Mouse (Mus musculus): ENCODE measurements around the gene Inppl1. TPM values are rescaled to one million over a fixed set of nuclear protein-coding genes. Genes with fewer than 3 reads are reported as not detected.

Inppl1 gene
- polyA plus RNA-seq, 2 experiments, result 30.5 to 111 TPM

GRCm38 (mm10) chr7:101875978-101876377 is 37.9 kb upstream of the Inppl1 start:
- no peak for ATAC-seq (ENCODE audit: low FRiP score, low read depth)
- Histone ChIP-seq H3K4me2 (replicated peaks; ENCODE audit: low read depth, low read length, severe bottlenecking) (no peak overlapping the region), H3K27me3 (ENCODE audit: control insufficient read depth, insufficient read depth, low read length) (no peaks in the 10 kb centered on the region), H3K27ac (replicated peaks; ENCODE audit: low read depth, low read length) (no peak overlapping the region), H3K36me3 (ENCODE audit: control insufficient read depth, insufficient read depth, low read length) (no peaks in the 10 kb centered on the region), H3K9me3 (ENCODE audit: control insufficient read depth, low read length) (no peaks in the 10 kb centered on the region), H3K4me1 (ENCODE audit: control insufficient read depth, insufficient read depth, low read length) (no peaks in the 10 kb centered on the region), H3K9ac (ENCODE audit: low read depth, low read length, severe bottlenecking) (no peak overlapping the region), H3K4me3 (replicated peaks; ENCODE audit: low read length) (no peak overlapping the region)
- 89% methylated on average over 1 of the region's 1 CpGs for WGBS
- no peak for DNase-seq (ENCODE audit: low spot score)
- no peak for TF ChIP-seq POLR2A (IDR thresholded peaks at IDR 0.05; ENCODE audit: borderline replicate concordance, extremely low read depth, insufficient read depth, insufficient read length)

- WGBS, result 81% methylated on average over 3 of the region's 3 CpGs
- Histone ChIP-seq H3K27ac (replicated peaks; ENCODE audit: low read depth, low read length) (no peak overlapping the region), H3K9ac (ENCODE audit: low read depth, low read length, severe bottlenecking) (no peak overlapping the region), H3K36me3 (ENCODE audit: control insufficient read depth, insufficient read depth, low read length) (no peaks in the 10 kb centered on the region), H3K9me3 (ENCODE audit: control insufficient read depth, low read length) (no peaks in the 10 kb centered on the region), H3K4me3 (replicated peaks; ENCODE audit: low read length) (no peak overlapping the region), H3K4me2 (replicated peaks; ENCODE audit: low read depth, low read length, severe bottlenecking) (no peak overlapping the region), H3K27me3 (ENCODE audit: control insufficient read depth, insufficient read depth, low read length) (no peaks in the 10 kb centered on the region), H3K4me1 (ENCODE audit: control insufficient read depth, insufficient read depth, low read length) (no peaks in the 10 kb centered on the region)
- no peak for ATAC-seq (ENCODE audit: low FRiP score, low read depth)
- DNase-seq (ENCODE audit: low spot score), result no peak
- TF ChIP-seq POLR2A (IDR thresholded peaks at IDR 0.05; ENCODE audit: borderline replicate concordance, extremely low read depth, insufficient read depth, insufficient read length), result no peak
Observed at GRCm38 (mm10) chr7:101871296-101871695, 33.3 kb upstream of the Inppl1 start.

GRCm38 (mm10) chr7:101870629-101871028 is 32.6 kb upstream of the Inppl1 start, which contains the start of gene Folr1:
Gene Folr1 (minus strand): TSS chr7:101870788.
- H3K4me3 ChIP-seq (replicated peaks; ENCODE audit: low read length), result no peak within 1 kb of the TSS
- no peak within 1 kb of the TSS for H3K4me2 ChIP-seq (replicated peaks; ENCODE audit: low read depth, low read length, severe bottlenecking)
- H3K9ac ChIP-seq (ENCODE audit: low read depth, low read length, severe bottlenecking), result no peak within 1 kb of the TSS
- 46% methylated on average over 2 of the region's 2 CpGs for WGBS
- no peaks in the 10 kb centered on the region for H3K27me3 ChIP-seq (ENCODE audit: control insufficient read depth, insufficient read depth, low read length)
- H3K9me3 ChIP-seq (ENCODE audit: control insufficient read depth, low read length), result no peaks in the 10 kb centered on the region
- no peaks in the 10 kb centered on the region for H3K4me1 ChIP-seq (ENCODE audit: control insufficient read depth, insufficient read depth, low read length)
- no peak within 1 kb of the TSS for H3K27ac ChIP-seq (replicated peaks; ENCODE audit: low read depth, low read length)
- DNase-seq (ENCODE audit: low spot score) (no peak), ATAC-seq (ENCODE audit: low FRiP score, low read depth) (no peak)
- H3K36me3 ChIP-seq (ENCODE audit: control insufficient read depth, insufficient read depth, low read length), result no peaks in the 10 kb centered on the region
- no peak for TF ChIP-seq POLR2A (IDR thresholded peaks at IDR 0.05; ENCODE audit: borderline replicate concordance, extremely low read depth, insufficient read depth, insufficient read length)

- H3K27ac ChIP-seq (replicated peaks; ENCODE audit: low read depth, low read length), result no peak overlapping the region
- ATAC-seq (ENCODE audit: low FRiP score, low read depth) (no peak), DNase-seq (ENCODE audit: low spot score) (no peak)
- no peak overlapping the region for H3K9ac ChIP-seq (ENCODE audit: low read depth, low read length, severe bottlenecking)
- TF ChIP-seq POLR2A (IDR thresholded peaks at IDR 0.05; ENCODE audit: borderline replicate concordance, extremely low read depth, insufficient read depth, insufficient read length), result no peak
- H3K27me3 ChIP-seq (ENCODE audit: control insufficient read depth, insufficient read depth, low read length), result no peaks in the 10 kb centered on the region
- no peak overlapping the region for H3K4me2 ChIP-seq (replicated peaks; ENCODE audit: low read depth, low read length, severe bottlenecking)
- no peaks in the 10 kb centered on the region for H3K36me3 ChIP-seq (ENCODE audit: control insufficient read depth, insufficient read depth, low read length)
- no peaks in the 10 kb centered on the region for H3K9me3 ChIP-seq (ENCODE audit: control insufficient read depth, low read length)
- 69% methylated on average over 7 of the region's 7 CpGs for WGBS
- H3K4me3 ChIP-seq (replicated peaks; ENCODE audit: low read length), result no peak overlapping the region
- H3K4me1 ChIP-seq (ENCODE audit: control insufficient read depth, insufficient read depth, low read length), result no peaks in the 10 kb centered on the region
Observed at GRCm38 (mm10) chr7:101869163-101869500, 31.1 kb upstream of the Inppl1 start.

- Histone ChIP-seq H3K9ac (ENCODE audit: low read depth, low read length, severe bottlenecking) (no peak overlapping the region), H3K4me1 (ENCODE audit: control insufficient read depth, insufficient read depth, low read length) (no peaks in the 10 kb centered on the region), H3K27ac (replicated peaks; ENCODE audit: low read depth, low read length) (no peak overlapping the region), H3K36me3 (ENCODE audit: control insufficient read depth, insufficient read depth, low read length) (no peaks in the 10 kb centered on the region), H3K4me3 (replicated peaks; ENCODE audit: low read length) (no peak overlapping the region), H3K9me3 (ENCODE audit: control insufficient read depth, low read length) (no peaks in the 10 kb centered on the region), H3K27me3 (ENCODE audit: control insufficient read depth, insufficient read depth, low read length) (no peaks in the 10 kb centered on the region), H3K4me2 (replicated peaks; ENCODE audit: low read depth, low read length, severe bottlenecking) (no peak overlapping the region)
- 78% methylated on average over 13 of the region's 13 CpGs for WGBS
- ATAC-seq (ENCODE audit: low FRiP score, low read depth) (no peak), DNase-seq (ENCODE audit: low spot score) (no peak)
- no peak for TF ChIP-seq POLR2A (IDR thresholded peaks at IDR 0.05; ENCODE audit: borderline replicate concordance, extremely low read depth, insufficient read depth, insufficient read length)
Observed at GRCm38 (mm10) chr7:101868241-101869162, 30.5 kb upstream of the Inppl1 start.

Measured in limb, embryonic 14.5 days (tissue).